Mouse (Mus musculus): Measurements from ENCODE around the gene Dennd1a. TPM values are rescaled to one million over a fixed set of nuclear protein-coding genes. Genes with fewer than 3 reads are reported as not detected.

Gene Dennd1a
- total RNA-seq, 2 experiments from 2014 or later: 84.5 to 87.4 TPM

DNA sequence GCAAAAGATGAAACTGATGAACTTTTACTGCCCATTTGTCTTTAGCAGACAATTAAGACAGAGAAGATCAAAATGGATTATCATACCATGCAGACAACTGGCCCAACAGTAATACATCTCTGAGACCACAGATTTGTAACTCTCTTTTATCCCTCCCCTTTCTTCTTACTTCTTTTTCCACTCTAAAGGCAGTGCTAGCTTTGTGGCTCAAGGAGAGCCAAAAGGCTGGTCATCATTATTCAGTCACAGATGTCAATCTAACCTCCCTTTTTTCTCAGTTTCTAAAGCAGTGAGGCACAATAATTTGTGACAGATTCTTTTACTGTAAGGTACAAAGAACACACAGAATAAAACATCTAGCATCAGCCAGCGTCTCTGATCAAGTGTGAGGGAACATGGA, 130.2 kb downstream of the Dennd1a start:
- no peak for DNase-seq (ENCODE audit: extremely low spot score in 1 of 2, low spot score in 2 of 2)
- Histone ChIP-seq H3K4me3 (no peak overlapping the region), H3K27ac (no peak overlapping the region)
- intact Hi-C loops (cut with DNase I): no loop called here
- TF ChIP-seq CTCF (IDR thresholded peaks at IDR 0.05): no peak

- Histone ChIP-seq H3K27ac (no peak overlapping the region), H3K4me3 (no peak overlapping the region)
- no peak for TF ChIP-seq CTCF (IDR thresholded peaks at IDR 0.05)
- intact Hi-C loops (cut with DNase I): no loop called here
- no peak for DNase-seq (ENCODE audit: extremely low spot score in 1 of 2, low spot score in 2 of 2)
These were observed 131.2 kb downstream of the Dennd1a start for GRCm38 (mm10) chr2:38156001-38156400.

GRCm38 (mm10) chr2:38144831-38145230, 142.4 kb downstream of the Dennd1a start:
- no peak for TF ChIP-seq CTCF (IDR thresholded peaks at IDR 0.05)
- intact Hi-C loops (cut with DNase I): loop anchor here (5.0 kb wide), 2 partner anchors 142 to 192 kb away; partner anchors contain the start of genes Dennd1a and Lhx2
- H3K27ac ChIP-seq: peak overlapping the region; percentile 56; the same call in 1 of the 2 replicates

GRCm38 (mm10) chr2:38144067-38144779, 143.0 kb downstream of the Dennd1a start:
- intact Hi-C loops (cut with DNase I): loop anchor here (5.0 kb wide), 2 partner anchors 143 to 193 kb away; partner anchors contain the start of genes Dennd1a and Lhx2
- no peak for DNase-seq (ENCODE audit: extremely low spot score in 1 of 2, low spot score in 2 of 2)
- peak overlapping the region; percentile 56 for H3K27ac ChIP-seq
- no peak for TF ChIP-seq CTCF (IDR thresholded peaks at IDR 0.05)
- H3K4me3 ChIP-seq: no peak overlapping the region

More at GRCm38 (mm10) chr2:38144831-38145230, 142.4 kb downstream of the Dennd1a start:
- DNase-seq (ENCODE audit: extremely low spot score in 1 of 2, low spot score in 2 of 2): no peak
- no peak overlapping the region for H3K4me3 ChIP-seq

- no peak overlapping the region for H3K4me3 ChIP-seq
- intact Hi-C loops (cut with DNase I): loop anchor here (5.0 kb wide), 2 partner anchors 144 to 194 kb away; partner anchors contain the start of genes Dennd1a and Lhx2
- no peak for TF ChIP-seq CTCF (IDR thresholded peaks at IDR 0.05)
- DNase-seq (ENCODE audit: extremely low spot score in 1 of 2, low spot score in 2 of 2): no peak
- no peak overlapping the region for H3K27ac ChIP-seq
These were observed 144.3 kb downstream of the Dennd1a start for GRCm38 (mm10) chr2:38142905-38143304.

DNA sequence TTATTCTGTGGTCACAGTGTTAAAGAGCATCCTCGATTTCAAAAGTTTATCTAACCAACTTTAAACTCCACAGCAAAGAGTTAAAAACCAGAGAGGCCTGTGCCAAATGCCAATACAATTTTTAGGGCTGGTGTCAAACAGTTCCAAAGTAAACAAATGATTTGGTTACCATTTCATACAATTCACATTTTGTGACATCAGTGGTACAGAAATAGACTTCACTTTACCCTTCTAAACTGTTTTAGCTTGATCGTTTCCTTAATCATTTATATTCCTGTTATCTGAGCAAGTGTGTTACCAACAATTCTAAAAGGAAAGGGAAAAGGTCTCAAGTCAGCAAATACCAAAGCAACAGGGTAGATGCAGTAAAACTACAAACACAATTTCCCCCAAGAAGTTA, 145.0 kb downstream of the Dennd1a start:
- intact Hi-C loops (cut with DNase I): loop anchor here (5.0 kb wide), 2 partner anchors 145 to 195 kb away; partner anchors contain the start of genes Dennd1a and Lhx2
- H3K27ac ChIP-seq: no peak overlapping the region
- no peak overlapping the region for H3K4me3 ChIP-seq
- TF ChIP-seq CTCF (IDR thresholded peaks at IDR 0.05): no peak
- no peak for DNase-seq (ENCODE audit: extremely low spot score in 1 of 2, low spot score in 2 of 2)

GRCm38 (mm10) chr2:38139536-38139935, 147.7 kb downstream of the Dennd1a start:
- TF ChIP-seq CTCF (IDR thresholded peaks at IDR 0.05): no peak
- no peak for DNase-seq (ENCODE audit: extremely low spot score in 1 of 2, low spot score in 2 of 2)
- intact Hi-C loops (cut with DNase I): no loop called here
- H3K27ac ChIP-seq: no peak overlapping the region
- H3K4me3 ChIP-seq: no peak overlapping the region

DNA sequence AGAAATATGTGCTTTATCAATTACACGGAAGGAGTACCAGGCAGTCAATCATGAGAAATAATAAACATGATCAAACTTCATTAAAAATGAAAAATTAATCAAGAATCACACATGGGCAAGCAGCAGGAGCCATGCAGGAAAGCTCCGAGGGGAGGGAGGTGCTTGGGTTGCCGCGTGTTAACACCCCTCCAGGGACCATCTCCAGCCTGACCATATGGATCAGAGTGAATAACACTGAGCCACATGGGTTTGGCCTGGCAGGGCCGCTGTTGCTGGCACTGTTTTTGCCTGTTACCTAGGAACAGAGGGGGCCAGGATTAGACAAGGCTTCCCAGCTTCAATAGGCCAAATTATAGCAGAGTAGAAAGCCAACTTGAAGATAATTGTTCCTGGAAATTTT, 150.1 kb downstream of the Dennd1a start:
- Histone ChIP-seq H3K4me3 (no peak overlapping the region), H3K27ac (no peak overlapping the region)
- no peak for DNase-seq (ENCODE audit: extremely low spot score in 1 of 2, low spot score in 2 of 2)
- intact Hi-C loops (cut with DNase I): no loop called here
- no peak for TF ChIP-seq CTCF (IDR thresholded peaks at IDR 0.05)

GRCm38 (mm10) chr2:38135427-38135826, 151.8 kb downstream of the Dennd1a start:
- TF ChIP-seq CTCF (IDR thresholded peaks at IDR 0.05): no peak
- intact Hi-C loops (cut with DNase I): no loop called here
- H3K27ac ChIP-seq: no peak overlapping the region
- no peak for DNase-seq (ENCODE audit: extremely low spot score in 1 of 2, low spot score in 2 of 2)
- no peak overlapping the region for H3K4me3 ChIP-seq

DNA sequence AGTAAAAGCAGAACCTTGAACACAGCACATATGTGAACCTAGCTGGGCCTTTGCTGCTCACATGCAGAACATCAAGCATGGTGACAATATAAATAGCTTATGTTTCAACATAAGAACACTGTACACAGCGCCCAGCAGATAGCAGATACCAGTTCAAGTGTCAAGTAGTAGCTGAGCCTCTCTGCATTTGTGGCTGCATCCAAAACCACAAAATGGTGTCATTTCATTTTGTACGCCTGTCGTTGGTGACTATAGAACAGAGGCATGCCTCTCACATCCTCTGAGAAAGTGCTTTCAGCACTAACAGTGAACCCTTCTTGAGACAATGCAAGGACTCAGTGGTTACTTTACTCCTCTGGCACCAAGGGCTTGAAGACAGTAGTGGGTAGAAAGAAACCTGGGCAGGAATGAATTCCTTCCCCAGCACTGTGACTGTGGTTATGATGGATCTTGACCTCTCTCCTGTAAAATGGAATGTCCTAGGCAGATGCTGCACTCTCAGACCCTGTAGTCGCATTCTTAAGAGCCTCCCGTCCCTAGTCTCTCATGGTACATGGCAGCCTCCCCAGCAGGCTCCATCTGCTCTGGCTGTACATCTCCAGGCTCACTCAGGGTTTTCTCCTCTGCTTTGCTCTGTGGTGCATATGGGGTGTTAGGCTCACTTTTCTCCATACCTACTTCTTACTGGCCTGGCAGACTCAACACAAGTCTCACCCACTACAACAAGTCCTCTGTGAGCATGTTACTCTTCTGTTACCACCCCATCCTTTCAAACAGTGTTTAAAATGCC, 154.0 kb downstream of the Dennd1a start:
- no peak for TF ChIP-seq CTCF (IDR thresholded peaks at IDR 0.05)
- DNase-seq (ENCODE audit: extremely low spot score in 1 of 2, low spot score in 2 of 2): no peak
- no peak overlapping the region for H3K27ac ChIP-seq
- no peak overlapping the region for H3K4me3 ChIP-seq
- intact Hi-C loops (cut with DNase I): no loop called here

GRCm38 (mm10) chr2:38132233-38132822, 154.9 kb downstream of the Dennd1a start:
- no peak overlapping the region for H3K27ac ChIP-seq
- intact Hi-C loops (cut with DNase I): no loop called here
- no peak for TF ChIP-seq CTCF (IDR thresholded peaks at IDR 0.05)
- H3K4me3 ChIP-seq: no peak overlapping the region
- no peak for DNase-seq (ENCODE audit: extremely low spot score in 1 of 2, low spot score in 2 of 2)

DNA sequence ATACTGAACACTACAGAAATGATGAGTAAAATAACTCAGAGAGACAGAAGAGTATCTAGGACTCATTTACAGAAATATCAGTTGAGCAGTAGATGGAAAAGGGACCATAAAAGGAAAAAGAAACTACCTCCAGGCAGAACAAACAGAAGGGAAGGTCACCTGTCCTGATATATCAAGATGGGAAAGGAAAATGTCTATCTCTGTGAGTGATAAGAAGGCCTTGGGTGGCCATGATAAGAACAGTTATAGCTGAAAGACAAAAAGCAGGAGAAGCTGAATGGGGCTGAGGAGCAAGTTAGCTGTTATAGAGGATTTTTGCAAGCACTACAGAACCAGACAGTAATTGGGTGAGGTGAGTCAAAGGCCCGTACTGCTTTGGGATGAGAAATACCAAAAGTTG, 155.7 kb downstream of the Dennd1a start:
- Histone ChIP-seq H3K27ac (no peak overlapping the region), H3K4me3 (no peak overlapping the region)
- DNase-seq (ENCODE audit: extremely low spot score in 1 of 2, low spot score in 2 of 2): no peak
- intact Hi-C loops (cut with DNase I): no loop called here
- TF ChIP-seq CTCF (IDR thresholded peaks at IDR 0.05): no peak

Data from left cerebral cortex, adult 2 months (tissue).